Comparison of ENCODE assay signal across 17 mouse cellular contexts in genomic region chr19:37520740-37521433, GRCm38 (mm10). TPM values are rescaled to one million over a fixed set of nuclear protein-coding genes. Genes with fewer than 3 reads are reported as not detected.
DNase-seq lines count a peak whose midpoint lies in the region; ATAC-seq lines count a peak whose summit lies in the region.
"Had no signal": no experiment of that assay in that cellular context is flagged by ENCODE, and none has a peak within 500 bp of the region (broad histone marks: within the 10 kb centered on the region; RNA-seq: fewer than 3 reads in every experiment).

No protein-coding gene starts in this region.

- H3K9ac ChIP-seq in kidney, embryonic 15.5 days: no peak overlapping the region
- no peak overlapping the region for H3K9ac ChIP-seq in midbrain, embryonic 11.5 days (ENCODE audit: low read length)
- H3K9ac ChIP-seq in midbrain, embryonic 13.5 days (replicated peaks): no peak overlapping the region
- no peak overlapping the region for H3K9ac ChIP-seq in liver, embryonic 15.5 days
- H3K9ac ChIP-seq: forebrain, embryonic 15.5 days; hindbrain, embryonic 12.5 days; intestine, embryonic 15.5 days had no signal

- ATAC-seq in kidney, embryonic 15.5 days (replicated peaks; ENCODE audit: low FRiP score): 0 out of 2 replicates have a peak, but pooled peaks have one; percentile 18
- no peak for ATAC-seq in midbrain, embryonic 11.5 days (ENCODE audit: low FRiP score)
- ATAC-seq in midbrain, embryonic 13.5 days: no peak
- ATAC-seq in liver, embryonic 15.5 days (ENCODE audit: insufficient read depth): 0 out of 2 replicates have a peak, but pooled peaks have one; percentile 17
- ATAC-seq: activated CD4-positive, CD25-positive, alpha-beta regulatory T cell, adult 4 months; CD4-positive, CD25-positive, alpha-beta regulatory T cell, adult 4 months; forebrain, embryonic 15.5 days; intestine, embryonic 15.5 days had no signal

- DNase-seq in kidney, adult 11 months: no peak
- DNase-seq in midbrain, embryonic 11.5 days (ENCODE audit: low spot score, missing footprints): peak; percentile 81
- DNase-seq in yolk sac, embryonic 10.5 days (ENCODE audit: low spot score): peak; percentile 11
- DNase-seq in thymus, postnatal 25 days: no peak
- DNase-seq: cerebellum, postnatal 10 days; embryo, embryonic 11 days; layer of hippocampus, postnatal 36 days; left cerebral cortex, postnatal 4 days; midbrain, embryonic 14.5 days had no signal

- H3K27ac ChIP-seq in kidney, embryonic 15.5 days: 0 out of 2 replicates have a peak overlapping the region, but pooled peaks have one; percentile 18
- H3K27ac ChIP-seq in midbrain, embryonic 11.5 days (ENCODE audit: low read depth, low read length): no peak overlapping the region
- H3K27ac ChIP-seq in midbrain, embryonic 13.5 days: no peak overlapping the region
- H3K27ac ChIP-seq in liver, embryonic 15.5 days (replicated peaks): 0 out of 2 replicates have a peak overlapping the region, but pooled peaks have one; percentile 38
- H3K27ac ChIP-seq: forebrain, embryonic 15.5 days; hindbrain, embryonic 12.5 days; intestine, embryonic 15.5 days had no signal

- 71% methylated on average over 18 of the region's 18 CpGs for WGBS in kidney, embryonic 15.5 days
- 67% methylated on average over 18 of the region's 18 CpGs for WGBS in midbrain, embryonic 11.5 days
- WGBS in midbrain, embryonic 13.5 days: 62% methylated on average over 18 of the region's 18 CpGs
- WGBS in liver, embryonic 15.5 days (ENCODE audit: insufficient replicate concordance): 53% methylated on average over 18 of the region's 18 CpGs

- no peak overlapping the region for H3K4me3 ChIP-seq in kidney, embryonic 15.5 days (replicated peaks)
- no peak overlapping the region for H3K4me3 ChIP-seq in midbrain, embryonic 11.5 days (ENCODE audit: low read depth, low read length)
- H3K4me3 ChIP-seq in midbrain, embryonic 13.5 days (replicated peaks): no peak overlapping the region
- H3K4me3 ChIP-seq in liver, embryonic 15.5 days (replicated peaks): no peak overlapping the region
- H3K4me3 ChIP-seq: forebrain, embryonic 15.5 days; hindbrain, embryonic 12.5 days; intestine, embryonic 15.5 days had no signal

- no peaks in the 10 kb centered on the region for H3K36me3 ChIP-seq in kidney, embryonic 15.5 days
- H3K36me3 ChIP-seq in midbrain, embryonic 11.5 days (ENCODE audit: control insufficient read depth, insufficient read depth, low read length): no peaks in the 10 kb centered on the region
- no peaks in the 10 kb centered on the region for H3K36me3 ChIP-seq in midbrain, embryonic 13.5 days
- H3K36me3 ChIP-seq in liver, embryonic 15.5 days (replicated peaks): no peaks in the 10 kb centered on the region
- H3K36me3 ChIP-seq: forebrain, embryonic 15.5 days; hindbrain, embryonic 12.5 days; intestine, embryonic 15.5 days had no signal

- H3K9me3 ChIP-seq in kidney, embryonic 15.5 days (replicated peaks): no peaks in the 10 kb centered on the region
- no peaks in the 10 kb centered on the region for H3K9me3 ChIP-seq in midbrain, embryonic 11.5 days (ENCODE audit: control insufficient read depth, low read length)
- H3K9me3 ChIP-seq in midbrain, embryonic 13.5 days: no peaks in the 10 kb centered on the region
- H3K9me3 ChIP-seq in liver, embryonic 15.5 days (replicated peaks): no peaks in the 10 kb centered on the region
- H3K9me3 ChIP-seq: forebrain, embryonic 15.5 days; hindbrain, embryonic 12.5 days; intestine, embryonic 15.5 days had no signal

- no peak overlapping the region for H3K4me2 ChIP-seq in kidney, embryonic 15.5 days
- no peak overlapping the region for H3K4me2 ChIP-seq in midbrain, embryonic 11.5 days
- H3K4me2 ChIP-seq in midbrain, embryonic 13.5 days (replicated peaks): no peak overlapping the region
- H3K4me2 ChIP-seq in liver, embryonic 15.5 days: no peak overlapping the region
- H3K4me2 ChIP-seq: forebrain, embryonic 15.5 days; hindbrain, embryonic 12.5 days; intestine, embryonic 15.5 days had no signal

- 0 out of 2 replicates have a peak, but pooled peaks cover 3% of the 10 kb centered on the region for H3K27me3 ChIP-seq in kidney, embryonic 15.5 days
- H3K27me3 ChIP-seq in midbrain, embryonic 11.5 days (ENCODE audit: control insufficient read depth, insufficient read depth, low read length): no peaks in the 10 kb centered on the region
- H3K27me3 ChIP-seq in midbrain, embryonic 13.5 days: 0 out of 2 replicates have a peak, but pooled peaks cover 1% of the 10 kb centered on the region
- H3K27me3 ChIP-seq in liver, embryonic 15.5 days: peaks cover 6% of the 10 kb centered on the region; the same call in 1 of the 2 replicates
- H3K27me3 ChIP-seq: forebrain, embryonic 15.5 days; hindbrain, embryonic 12.5 days; intestine, embryonic 15.5 days had no signal

- H3K4me1 ChIP-seq in kidney, embryonic 15.5 days: 0 out of 2 replicates have a peak, but pooled peaks cover 2% of the 10 kb centered on the region
- H3K4me1 ChIP-seq in midbrain, embryonic 11.5 days (ENCODE audit: control insufficient read depth, insufficient read depth, low read length): no peaks in the 10 kb centered on the region
- H3K4me1 ChIP-seq in midbrain, embryonic 13.5 days (replicated peaks): no peaks in the 10 kb centered on the region
- peaks cover 52% of the 10 kb centered on the region for H3K4me1 ChIP-seq in liver, embryonic 15.5 days (replicated peaks)
- H3K4me1 ChIP-seq: forebrain, embryonic 15.5 days; hindbrain, embryonic 12.5 days; intestine, embryonic 15.5 days had no signal

RNA-seq across cellular contexts. Expression of gene Exoc6, which starts 29.3 kb away (rescaled TPM):
- 23.2 and 23.4 TPM in 2 replicates for polyA plus RNA-seq in kidney, embryonic 15.5 days (2015; fragmentation: Nextera tagmentation; extraction: Ambion mirVana)
- polyA plus RNA-seq in midbrain, embryonic 11.5 days (2014; fragmentation: Nextera tagmentation; extraction: Ambion mirVana): 8.6 and 9.6 TPM in 2 replicates
- polyA plus RNA-seq in midbrain, embryonic 13.5 days (2015; fragmentation: Nextera tagmentation; extraction: Ambion mirVana): 12.6 and 13.0 TPM in 2 replicates
- polyA plus RNA-seq in liver, embryonic 15.5 days (2015; fragmentation: Nextera tagmentation; extraction: Ambion mirVana): 27.2 and 27.5 TPM in 2 replicates

Comparison
In these comparisons a context has a peak if more than half of its experiments do, and no peak if none do; other contexts are left out.
1. ATAC-seq: peak in kidney, embryonic 15.5 days (single experiment) and liver, embryonic 15.5 days (single experiment); none in midbrain, embryonic 11.5 days (single experiment) and midbrain, embryonic 13.5 days (single experiment).
2. H3K27ac ChIP-seq: peak in kidney, embryonic 15.5 days (single experiment) and liver, embryonic 15.5 days (single experiment); none in midbrain, embryonic 11.5 days (single experiment) and midbrain, embryonic 13.5 days (single experiment).
3. DNase-seq: peak in midbrain, embryonic 11.5 days (single experiment) and yolk sac, embryonic 10.5 days (single experiment); none in kidney, adult 11 months (single experiment) and thymus, postnatal 25 days (single experiment).